Mouse (Mus musculus) T-helper 1 cell (primary cell): Measurements from ENCODE around the gene Prkd2.

Experiments
- in situ Hi-C: fragments of 300-600 bp; cut with MboI, MseI; formaldehyde crosslinking; loops from one replicate; pipeline ENCODE4 v1.15.1; 2025; ENCODE audit warnings: high pct_unique_total_duplicates

Gene Prkd2

DNA sequence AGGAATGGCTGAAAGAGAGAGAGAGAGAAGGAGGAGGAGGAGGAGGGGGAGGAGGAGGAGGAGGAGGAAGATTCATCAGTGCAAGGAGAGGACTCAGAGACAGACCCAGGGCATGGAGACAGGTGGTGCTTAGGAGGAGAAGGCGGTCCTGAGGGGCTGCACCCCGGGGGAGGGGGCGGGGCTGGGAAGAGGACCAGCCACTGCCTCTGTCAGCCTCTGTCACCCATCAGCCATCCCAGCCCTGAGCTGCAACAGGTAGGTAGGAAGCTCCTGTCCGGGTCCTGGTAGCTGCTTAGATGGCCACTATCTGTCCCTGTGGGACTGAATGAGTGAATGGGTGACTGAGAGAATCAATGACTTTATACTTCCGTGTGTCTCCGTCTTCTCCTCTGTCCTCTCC, 50.9 kb downstream of the Prkd2 start:
- in situ Hi-C loops: no loop called here

DNA sequence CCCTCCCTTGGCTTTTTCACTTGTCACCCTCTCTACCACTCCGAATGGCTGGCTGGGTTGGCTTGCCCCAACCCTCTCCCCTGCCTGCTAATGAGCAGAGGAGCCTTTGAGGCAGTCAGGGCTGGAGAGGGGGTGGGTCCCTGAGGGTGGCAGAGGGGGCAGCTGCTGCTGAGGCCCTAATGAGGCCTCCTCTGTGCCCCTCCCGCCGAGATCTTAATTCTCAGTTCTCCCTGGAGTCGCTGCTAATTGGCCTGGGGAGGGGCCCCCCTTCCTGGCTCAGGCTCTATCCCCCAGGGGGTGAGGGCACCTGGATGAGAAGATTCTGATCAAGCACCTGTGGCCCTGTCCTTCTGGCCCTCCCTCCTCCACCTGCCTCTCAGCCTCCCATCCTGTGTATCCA, 51.6 kb downstream of the Prkd2 start:
- in situ Hi-C loops: no loop called here

DNA sequence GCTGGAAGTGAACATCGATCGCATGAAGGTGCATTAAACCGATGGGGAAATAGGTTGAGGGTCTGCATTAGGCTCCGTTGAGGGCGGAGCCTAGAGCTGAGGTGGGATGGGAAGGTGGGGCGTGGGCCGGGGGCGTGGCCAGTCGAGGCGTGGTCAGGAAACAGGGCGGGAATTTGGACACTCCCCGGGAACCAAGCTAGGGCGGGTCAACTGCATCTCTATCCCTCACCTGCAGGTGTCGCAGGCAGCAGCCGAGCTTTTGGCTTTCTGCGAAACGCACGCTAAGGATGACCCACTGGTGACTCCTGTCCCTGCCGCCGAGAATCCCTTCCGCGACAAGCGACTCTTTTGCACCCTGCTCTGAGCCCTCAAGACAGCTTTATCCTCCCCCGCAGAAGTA, 52.3 kb downstream of the Prkd2 start:
- in situ Hi-C loops: no loop called here

DNA sequence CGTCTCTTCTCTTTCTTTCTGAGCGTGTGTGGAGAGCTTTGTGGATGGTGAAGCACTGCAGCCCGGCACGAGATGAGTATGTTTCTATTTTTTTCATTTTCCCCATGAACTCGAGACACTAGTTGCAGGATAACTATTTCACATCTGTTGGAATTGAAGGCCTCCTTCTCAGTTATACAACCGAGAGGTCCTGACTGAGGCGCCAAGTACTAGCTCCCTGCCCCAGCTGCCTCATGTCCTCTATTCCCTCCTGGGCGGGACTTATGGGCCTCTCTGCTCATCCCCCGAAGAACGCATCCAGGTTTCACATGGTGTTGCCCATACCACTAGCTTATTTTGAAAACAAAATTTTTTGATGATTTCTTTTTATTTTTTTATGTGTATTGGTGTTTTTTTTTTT, 52.8 kb downstream of the Prkd2 start:
- in situ Hi-C loops: no loop called here

DNA sequence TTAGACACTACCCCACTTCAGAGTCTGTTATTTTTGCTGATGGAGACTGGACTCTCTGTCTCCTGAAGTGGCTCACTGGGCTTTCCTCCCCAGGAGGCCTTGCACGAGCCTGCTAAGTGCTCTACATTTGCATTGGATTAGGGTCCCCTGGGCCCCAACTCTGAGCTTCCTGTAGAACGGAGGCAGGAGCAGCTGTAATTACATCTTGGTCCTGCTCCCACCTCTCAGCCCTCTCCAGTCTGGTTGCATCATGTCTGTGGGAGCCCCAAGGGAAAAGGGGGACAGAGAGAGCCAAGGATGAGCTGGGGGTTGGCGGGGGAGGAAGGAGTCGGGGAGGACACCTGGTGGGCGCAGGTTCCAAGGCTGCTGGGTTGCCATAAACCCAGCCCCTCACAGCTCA, 57.8 kb downstream of the Prkd2 start:
- in situ Hi-C loops: no loop called here

DNA sequence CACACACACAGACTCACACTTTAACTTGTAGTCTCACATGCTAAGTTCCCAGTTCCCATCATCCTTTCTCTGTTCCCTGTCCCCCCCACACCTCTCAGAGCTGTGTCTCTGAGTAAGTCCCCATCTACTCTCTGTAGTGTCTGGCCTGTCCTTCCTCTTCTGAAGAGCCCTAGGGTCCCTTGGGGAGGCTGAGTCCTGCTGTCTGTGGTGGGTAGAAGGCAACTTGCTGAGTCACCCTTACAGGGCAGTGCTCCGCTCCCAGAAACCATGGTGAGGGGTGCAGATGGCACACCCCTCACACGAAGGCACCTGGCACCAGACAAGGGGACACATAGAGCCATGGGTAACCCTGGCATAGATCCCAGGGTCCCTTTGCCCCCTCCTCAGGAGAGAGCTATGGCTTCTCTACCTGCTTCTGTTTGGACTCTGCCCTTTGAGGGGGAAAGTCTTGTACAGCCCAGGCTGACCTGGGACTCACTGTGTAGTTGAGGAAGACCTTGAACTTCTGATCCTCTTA, 60.8 kb downstream of the Prkd2 start:
- in situ Hi-C loops: no loop called here

DNA sequence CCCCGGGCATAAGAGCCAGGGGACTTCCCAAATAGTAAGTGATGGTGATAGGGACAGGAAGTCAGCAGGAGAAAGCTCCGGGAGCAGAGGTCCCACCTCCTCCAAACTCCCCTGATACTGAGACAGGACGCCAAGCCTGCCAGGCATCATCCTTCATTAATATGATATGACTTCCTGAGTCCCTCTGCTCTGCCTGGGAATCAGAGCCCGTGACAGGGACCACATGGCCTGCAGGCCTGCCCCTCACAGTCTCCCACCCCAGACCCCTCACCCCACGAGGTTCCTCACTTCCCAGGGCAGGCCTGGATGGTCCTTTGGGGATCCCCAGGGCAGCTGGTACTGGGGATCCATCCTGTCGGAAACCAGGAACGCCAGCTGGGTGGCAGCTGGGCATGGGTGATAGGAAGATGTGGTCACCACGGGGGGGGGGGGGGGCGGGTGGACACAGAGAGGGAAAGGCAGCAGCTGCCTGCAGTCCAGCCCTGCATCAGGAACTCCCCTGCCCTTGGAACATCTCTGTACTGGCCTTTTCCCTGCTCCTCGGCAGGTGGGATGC, 61.5 kb downstream of the Prkd2 start:
- in situ Hi-C loops: no loop called here

DNA sequence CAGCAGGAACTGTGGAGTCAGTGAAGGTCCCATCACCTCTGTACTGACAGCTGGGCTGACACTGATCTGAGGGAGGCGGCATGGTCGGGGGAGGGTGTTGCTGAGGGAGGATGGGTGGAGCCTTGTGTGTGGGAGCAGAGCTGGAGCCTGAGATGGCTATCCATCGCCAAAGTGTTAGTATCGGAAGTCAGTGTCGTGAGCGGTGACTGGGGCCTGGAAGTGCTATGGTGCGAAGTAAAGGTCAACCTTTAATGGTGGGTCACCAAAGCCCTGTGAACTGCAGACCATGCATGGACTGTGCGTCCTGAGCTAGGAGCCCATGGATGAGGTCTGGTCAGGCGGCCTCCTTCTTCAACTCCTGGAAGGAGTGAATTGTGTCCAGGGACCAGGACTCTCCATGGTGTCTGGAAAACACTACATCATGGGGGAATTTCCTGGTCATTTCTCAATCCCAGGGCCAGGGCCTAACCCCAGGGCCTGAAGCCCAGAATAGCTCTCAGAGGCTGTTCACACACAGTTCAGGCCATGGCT, 62.9 kb downstream of the Prkd2 start:
- in situ Hi-C loops: loop anchor here (5.0 kb wide), 1 partner anchor 103 kb away; no protein-coding TSS in a partner anchor

DNA sequence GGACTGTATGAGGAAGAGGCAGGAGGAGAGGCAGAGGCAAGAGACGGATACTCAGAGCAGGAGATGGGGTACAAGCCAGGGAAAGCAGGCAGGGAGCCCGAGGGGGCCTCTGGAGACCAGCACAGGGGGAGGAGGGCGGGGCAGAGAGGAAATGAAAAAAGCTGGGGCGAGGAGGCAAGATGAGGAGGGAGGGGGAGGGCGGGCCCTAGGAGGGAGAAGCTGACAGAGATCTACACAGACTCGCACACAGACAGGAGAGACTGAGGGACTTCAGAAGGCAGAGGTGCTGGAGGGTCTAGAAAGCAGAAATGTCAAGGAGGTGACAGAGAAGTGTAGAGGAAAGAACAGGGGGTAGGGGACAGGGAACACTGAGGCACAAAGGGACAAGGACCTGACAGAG, 63.6 kb downstream of the Prkd2 start, which contains the start of gene Ptgir:
Ptgir (plus strand) TSS at position 210 of the 400 bp plus-strand sequence.
- in situ Hi-C loops: loop anchor here (5.0 kb wide), 1 partner anchor 104 kb away; no protein-coding TSS in a partner anchor

DNA sequence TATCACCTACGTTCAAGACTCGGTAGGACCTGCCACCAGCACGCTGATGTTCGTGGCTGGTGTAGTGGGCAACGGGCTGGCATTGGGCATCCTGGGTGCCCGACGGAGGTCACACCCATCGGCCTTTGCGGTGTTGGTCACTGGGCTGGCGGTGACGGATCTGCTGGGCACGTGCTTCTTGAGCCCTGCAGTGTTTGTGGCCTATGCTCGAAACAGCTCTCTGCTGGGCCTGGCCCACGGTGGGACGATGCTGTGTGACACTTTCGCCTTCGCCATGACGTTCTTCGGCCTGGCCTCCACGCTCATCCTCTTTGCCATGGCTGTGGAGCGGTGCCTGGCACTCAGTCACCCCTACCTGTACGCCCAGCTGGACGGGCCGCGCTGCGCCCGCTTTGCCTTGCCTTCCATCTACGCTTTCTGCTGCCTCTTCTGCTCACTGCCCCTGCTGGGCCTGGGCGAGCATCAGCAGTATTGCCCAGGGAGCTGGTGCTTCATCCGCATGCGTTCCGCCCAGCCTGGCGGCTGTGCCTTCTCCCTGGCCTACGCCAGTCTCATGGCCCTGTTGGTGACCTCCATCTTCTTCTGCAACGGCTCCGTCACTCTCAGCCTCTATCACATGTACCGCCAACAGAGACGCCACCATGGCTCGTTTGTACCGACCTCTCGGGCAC, 64.3 kb downstream of the Prkd2 start:
- in situ Hi-C loops: loop anchor here (5.0 kb wide), 1 partner anchor 105 kb away; no protein-coding TSS in a partner anchor

DNA sequence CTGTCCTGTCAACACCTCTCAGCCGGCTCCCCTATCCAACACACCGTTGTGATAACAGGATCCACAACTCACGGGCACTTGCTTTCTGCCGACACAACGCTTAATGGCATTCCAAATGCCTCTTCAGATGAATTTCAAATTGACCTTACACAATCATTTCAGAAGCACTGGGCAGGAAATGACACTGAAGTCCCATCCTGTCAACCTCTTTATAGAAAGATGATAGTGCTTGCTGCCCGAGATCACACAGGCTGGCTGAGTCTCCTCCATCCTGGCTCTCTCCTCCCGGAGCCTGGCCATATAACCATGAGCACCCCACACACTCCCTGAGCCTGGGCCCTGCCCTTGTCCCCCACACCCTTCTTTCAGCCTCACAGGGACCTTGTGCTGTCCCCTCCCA, 65.1 kb downstream of the Prkd2 start:
- in situ Hi-C loops: loop anchor here (5.0 kb wide), 1 partner anchor 106 kb away; no protein-coding TSS in a partner anchor

DNA sequence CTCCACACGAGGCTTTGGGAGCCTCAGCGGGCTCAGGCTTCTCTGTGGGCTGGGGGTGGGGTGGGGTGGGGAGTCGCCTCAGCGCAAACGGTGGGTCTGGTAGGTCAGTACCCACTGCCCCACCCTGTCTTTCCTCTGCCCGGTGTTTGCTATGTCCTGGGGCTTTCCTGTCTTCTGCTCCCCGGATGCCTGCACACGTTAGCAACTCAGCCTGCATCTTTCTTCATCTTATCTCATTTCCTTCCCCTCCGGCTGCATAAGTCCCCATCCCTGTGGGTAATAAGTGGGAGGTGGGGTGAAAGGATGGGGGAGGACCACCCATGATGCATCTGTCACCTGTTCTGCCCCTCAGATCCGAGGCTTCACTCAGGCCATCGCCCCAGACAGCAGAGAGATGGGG, 65.7 kb downstream of the Prkd2 start:
- in situ Hi-C loops: loop anchor here (5.0 kb wide), 1 partner anchor 106 kb away; no protein-coding TSS in a partner anchor

DNA sequence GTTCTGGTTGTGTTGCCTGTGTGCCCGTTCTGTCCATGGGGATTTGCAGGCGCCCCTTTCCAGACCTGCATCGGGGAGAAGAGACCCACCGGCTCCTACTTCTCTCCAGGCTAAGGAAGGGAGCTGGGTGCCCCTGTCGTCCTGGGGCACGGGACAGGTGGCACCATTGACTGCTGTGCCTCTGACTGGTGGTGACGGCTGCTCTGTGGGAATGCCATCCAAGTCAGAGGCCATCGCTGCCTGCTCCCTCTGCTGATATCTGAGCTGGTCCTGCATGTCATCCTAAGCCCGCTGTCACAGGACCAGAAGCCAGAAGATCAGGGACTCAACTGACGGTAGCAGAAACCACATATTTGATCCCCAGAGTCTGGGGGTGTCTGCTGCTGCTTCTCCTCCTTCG, 66.2 kb downstream of the Prkd2 start:
- in situ Hi-C loops: loop anchor here (5.0 kb wide), 1 partner anchor 107 kb away; no protein-coding TSS in a partner anchor

DNA sequence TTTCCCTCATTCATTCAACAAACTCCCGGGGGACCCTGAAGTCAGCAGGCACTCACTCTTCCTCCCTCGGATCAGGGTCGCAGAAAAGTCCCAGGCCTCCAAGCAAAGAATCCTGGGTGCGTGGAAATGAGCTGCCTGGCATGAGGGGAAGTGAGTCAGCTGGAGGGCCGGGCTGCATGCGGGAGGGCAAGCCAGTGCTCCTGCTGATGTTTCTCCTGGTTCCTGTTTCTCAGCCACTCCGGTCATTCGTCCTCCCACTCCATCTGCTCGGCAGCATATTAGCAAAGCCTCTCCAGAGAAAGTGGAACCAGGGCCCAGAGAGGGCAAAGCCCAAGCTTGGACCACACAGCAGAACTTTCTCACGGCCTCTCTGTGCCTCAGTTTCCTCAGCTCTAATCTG, 67.2 kb downstream of the Prkd2 start:
- in situ Hi-C loops: loop anchor here (5.0 kb wide), 1 partner anchor 108 kb away; no protein-coding TSS in a partner anchor

DNA sequence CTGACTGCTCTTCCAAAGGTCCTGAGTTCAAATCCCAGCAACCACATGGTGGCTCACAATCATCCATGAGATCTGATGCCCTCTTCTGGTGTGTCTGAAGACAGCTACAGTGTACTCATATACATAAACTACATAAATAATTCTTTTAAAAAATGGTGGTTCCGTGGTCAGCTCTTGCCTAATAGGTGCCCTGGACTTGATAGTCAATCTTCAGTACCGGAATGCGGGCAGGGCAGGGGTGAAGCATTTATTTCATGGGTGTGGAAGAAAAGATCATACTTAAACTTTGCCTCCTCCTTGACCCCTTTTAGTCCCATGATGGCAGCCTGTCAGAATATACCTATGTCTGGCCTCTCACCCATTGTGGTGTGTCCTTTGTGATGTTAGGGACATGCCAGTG, 69.2 kb downstream of the Prkd2 start:
- in situ Hi-C loops: no loop called here

DNA sequence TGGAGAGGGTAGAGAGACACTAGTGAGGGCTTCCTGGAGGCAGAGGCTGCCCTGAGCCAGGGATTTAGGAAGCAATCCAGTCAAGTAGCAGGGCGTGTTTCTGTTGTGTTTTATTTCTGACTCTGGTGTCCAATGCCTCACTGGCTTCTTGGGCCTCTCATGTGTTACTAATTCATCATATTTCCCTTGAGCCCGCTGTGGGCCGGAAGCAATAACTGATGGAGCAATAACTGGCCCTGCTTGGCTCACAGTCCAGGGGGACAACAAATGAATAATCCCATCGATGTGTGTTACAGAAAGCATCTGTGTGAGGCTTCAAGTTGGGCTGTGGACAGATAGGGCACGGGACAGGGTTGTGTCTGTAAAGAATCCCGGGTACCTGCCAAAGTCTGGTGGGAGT, 69.7 kb downstream of the Prkd2 start:
- in situ Hi-C loops: no loop called here

DNA sequence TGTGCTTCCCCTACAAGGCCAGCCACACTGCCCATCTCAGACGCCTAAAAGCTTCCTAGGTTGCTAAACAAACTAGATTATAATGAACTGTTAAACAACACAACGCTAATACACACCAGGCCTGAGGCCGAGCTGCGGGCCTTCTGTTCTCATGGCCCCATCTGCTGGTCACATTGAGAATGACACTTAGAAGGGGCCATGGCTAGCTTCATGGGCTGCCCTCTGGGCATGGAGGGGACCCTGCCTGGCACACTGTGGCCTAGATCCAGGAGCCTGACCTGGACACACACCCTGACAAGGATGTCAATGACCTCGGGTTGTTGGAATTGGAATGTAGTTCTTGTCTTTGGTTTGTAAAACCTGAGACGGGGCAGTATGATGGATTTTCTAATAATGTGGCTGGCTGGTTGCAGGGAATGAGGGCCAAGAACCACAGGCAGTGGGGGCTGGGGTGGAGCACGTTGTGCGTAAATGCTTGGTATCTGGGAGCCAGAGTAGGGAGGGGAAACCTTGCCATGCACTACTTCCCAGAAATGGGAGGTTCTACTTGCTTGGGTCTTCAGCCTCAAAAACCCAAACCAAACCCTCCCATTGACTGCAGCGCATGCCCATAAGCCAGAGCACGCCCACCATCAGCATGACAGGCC, 71.2 kb downstream of the Prkd2 start:
- in situ Hi-C loops: no loop called here

DNA sequence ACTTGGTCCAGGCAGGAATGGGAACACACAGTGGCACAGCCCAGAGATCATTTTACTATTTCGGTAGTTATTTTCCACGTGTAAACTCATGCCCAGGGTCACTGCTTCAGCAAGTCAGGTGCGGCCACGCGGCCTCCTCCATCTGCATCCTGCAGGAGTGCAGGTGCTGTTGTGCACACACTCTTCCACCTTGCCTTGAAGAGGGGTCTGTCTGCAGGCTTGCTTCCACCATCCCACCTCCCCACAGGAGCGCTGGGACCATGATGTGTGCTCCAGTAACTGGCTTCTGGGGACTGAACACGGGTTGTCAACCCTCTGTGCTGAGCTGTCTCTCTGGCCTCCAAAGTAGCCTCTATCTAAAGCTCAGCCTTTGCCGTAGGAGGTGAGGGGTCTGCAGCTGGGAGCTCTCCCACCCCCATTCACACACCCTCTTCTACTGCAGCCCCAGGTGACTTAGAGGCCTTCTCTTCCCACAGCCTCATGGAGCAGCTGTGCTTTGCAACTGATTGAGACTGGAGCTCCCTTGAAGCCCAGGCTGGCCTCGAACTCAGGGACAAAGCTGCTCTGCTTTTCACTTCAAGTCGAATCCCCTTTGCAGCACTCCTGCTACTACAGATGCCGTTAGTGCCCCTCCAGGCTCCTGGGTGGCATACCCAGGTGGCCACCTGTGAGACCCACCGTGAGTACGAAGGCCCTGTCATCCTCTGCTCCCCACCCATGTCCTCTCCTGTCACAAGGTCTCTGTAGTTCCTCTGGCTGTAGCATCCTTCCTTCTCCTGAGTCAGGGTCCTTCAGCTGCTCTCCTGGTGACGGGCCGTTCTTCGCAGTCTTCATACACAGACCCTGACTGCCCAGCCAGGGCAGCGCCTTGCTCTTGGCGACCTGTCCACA, 72.0 kb downstream of the Prkd2 start:
- in situ Hi-C loops: no loop called here

DNA sequence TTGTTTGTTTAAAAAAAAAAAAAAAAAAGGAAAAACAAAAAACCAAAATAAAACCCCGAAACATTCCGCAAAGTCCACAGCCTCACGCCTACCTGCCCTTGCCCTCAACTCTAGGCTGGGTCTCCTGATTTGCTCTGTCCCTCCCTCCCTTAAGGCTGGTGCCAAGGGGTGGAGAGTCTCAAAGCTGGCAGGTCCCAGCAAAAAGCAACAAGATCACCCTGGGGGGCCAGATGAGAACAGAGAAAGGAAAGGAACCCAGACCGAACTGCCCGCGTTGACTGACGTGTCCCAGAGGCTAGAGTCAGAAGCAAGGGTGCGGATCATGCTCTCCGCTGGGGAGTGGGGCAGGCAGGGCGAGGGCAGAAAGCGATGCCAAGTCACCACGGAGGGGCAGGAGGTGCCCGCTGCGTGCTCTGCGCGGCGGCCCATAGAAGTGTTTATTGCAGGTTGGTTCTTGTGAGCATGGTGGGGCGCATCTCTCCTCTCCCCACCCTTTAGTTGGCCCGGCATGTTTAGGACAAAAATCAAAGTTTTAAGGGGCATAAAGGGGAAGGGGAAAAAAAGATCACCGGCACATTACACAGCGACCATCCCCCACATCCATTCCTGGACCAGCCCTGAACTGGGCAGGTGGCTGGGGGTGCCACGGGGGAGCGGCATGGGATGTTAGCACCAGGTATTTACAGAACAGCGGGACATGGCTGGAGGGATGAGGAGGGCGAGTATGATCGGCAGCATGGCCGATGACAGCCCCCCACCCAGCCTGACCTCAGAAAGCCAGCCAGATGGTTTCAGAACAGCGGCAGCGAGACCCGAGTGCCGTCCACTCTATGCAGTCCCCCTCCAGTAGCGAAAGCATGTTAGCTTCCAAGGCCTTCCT, 73.0 kb downstream of the Prkd2 start:
- in situ Hi-C loops: no loop called here
